Mouse (Mus musculus) urinary bladder, postnatal 14 days (tissue): ENCODE results near the gene Mrpl11.

Experiments
- DNase-seq: peaks from one replicate; pipeline ENCODE4 v3.0.0; 2021; ENCODE audit warnings: low spot score

The Mrpl11 gene

DNA sequence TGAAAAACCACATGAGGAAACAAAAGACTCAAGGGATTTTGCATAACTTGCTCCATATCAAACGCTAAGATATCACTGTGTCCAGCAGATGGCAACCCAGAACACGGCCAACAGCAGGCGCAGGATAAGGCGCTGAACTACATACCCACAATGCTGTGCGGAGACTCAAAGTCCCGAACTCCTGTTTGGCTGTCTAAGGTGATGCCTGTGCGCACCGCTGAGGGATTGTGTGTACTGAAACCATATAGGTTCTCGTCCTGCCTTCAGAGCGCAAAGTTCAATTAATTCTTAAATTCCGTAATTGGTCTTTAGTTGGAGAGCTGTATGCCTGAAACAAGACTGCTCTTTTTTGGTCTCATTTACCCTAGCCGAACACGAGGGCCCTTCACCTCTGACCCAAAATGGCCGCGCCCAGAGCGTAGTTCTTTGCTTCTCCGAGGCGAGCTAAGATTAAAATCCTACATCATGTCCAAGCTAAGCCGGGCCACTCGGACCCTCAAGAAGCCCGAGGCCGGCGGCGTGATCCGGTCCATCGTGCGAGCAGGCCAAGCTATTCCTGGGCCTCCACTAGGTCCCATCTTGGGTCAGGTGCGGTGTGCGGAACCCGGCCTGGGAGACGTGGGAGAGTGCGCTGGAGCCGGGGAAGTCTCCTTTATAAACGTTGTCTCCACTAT is at the start of gene Mrpl11:
TSS of gene Mrpl11 (plus strand) at position 220 of the 674 bp plus-strand sequence.
- DNase-seq = peak; percentile 90

DNA sequence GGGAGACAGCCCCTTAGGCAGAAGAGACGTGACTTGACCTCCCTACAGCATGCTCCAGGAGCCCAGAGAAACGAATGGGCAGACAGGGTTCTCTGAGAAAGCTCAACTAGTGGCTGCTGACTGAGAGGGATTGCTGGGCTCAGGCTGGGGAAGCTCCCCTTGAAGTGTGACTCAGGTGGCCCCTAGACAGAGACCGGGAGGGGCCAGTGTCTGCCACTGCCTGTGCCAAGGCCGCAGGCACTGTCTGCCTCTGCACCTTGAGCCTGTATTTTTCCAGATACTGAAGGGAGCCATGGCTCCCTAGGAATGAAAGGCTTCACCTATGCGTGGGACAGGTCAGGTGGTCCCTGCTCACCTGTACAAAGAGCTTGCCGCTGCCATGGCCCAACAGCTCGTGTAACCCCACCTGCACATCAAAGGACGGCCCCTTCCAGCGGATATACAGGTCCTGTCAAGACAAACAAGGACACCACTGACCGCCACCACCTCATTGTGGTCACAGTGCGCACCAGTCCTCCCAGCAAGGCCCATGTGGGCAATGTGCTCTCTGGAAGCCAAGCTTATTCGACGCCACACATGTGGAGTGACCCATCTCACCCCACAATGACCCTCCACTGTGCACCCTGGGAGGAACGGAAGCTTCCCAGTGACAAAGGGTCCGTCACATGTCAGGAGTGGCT is 45.9 kb upstream of the Mrpl11 start:
- no peak for DNase-seq

DNA sequence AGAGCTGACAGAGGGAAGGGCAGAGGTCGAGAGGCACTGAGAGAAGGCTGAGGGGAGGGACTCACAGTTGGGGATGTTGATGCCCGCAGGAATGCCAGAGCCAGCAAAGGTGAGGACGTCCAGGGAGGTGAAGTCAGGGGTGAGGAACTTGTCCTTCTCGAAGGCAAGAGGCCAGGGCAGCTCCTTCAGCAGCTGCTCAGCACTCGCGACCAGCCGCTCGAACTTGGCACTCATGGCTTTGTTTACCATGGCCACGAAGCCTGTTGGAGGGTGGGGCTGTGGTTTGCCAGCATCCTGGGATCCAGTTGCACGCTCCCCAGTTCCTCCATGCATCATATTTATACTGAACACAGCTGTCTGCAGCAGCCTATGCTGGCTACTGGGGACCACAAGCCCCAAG is 45.1 kb upstream of the Mrpl11 start:
- DNase-seq = no peak

DNA sequence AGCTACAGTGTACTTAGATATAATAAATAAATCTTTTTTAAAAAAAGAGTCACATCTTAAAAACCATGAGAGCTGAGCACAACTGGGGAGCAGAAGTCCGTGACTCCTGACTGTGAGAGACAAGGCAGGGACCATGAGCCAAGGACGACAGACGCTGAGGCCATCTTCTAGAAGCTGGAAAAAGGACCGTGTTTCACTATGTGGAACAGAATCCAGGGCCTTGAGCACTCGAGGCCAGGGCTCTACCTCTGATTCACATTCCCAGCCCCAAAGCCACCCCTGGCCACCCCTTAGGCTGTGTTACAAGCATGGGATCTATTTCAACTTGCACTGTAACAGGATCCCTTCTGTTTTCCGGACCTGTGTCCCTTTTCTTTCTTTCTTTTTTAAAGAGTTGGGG is 42.3 kb upstream of the Mrpl11 start:
- DNase-seq = no peak

DNA sequence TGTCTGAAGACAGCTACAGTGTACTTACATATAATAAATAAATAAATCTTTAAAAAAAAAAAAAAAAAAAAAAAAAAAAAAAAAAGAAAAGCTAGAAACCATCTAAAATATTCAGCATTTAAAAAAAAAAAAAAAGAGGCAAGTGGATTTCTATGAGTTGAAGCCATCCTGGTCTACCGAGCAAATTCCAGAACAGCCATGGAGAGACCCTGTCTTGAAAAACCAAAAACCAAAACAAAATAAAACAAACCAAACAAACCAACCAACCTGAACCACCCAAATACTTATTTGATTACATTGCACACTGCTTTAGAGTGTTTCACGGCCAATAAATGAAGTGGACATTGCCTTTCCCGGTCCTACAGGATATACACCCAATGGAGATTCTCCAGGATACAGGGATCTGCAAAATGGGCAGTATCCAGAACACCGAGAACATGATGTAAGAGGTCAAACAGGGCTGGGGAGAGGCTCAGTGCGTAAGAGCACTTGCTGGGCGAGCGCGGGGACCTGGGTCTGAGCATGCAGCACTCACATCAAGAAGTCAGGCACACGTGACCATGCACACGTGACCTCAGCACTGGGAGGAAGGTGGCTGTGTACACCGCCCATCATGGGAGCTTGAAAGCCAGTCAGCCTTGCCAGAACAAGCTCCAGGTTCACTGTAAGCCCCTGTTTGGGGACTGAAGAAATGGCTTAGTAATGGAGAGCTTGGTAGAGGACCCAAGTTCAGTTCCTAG is 36.7 kb upstream of the Mrpl11 start:
- no peak for DNase-seq

DNA sequence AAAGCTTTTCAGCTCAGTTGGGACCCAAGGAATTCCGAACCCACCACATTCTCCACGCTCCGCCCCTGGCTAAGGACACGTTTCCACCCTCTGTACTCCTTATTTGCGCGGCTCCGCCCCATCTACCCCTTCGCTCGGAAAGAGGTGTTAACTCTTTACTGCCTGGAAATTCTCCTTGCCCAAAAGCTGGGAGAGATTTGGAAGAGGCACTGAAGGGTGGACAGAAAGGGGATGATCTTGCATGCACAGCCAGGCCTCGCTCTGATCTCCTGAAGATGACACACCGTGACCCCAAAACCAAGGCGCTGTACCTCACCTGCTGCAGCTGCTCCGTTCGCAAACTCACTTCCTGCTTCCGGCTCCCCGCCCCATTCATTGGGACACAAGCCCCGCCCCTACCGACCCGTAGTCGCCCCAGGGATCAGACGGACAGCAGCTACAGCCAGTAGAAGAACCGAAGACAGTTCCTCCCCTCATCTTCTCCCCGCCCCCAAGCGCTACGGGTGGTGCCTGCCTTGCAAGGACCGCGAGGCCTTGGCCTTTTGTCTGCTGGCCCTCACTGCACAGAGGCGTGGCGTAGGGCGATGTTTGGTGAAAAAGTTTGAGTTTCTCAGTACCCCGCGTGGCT is 33.9 kb upstream of the Mrpl11 start, which contains the start of gene Dpp3:
TSS of gene Dpp3 (minus strand) at position 384 of the 628 bp plus-strand sequence.
- DNase-seq = peak; percentile 100

DNA sequence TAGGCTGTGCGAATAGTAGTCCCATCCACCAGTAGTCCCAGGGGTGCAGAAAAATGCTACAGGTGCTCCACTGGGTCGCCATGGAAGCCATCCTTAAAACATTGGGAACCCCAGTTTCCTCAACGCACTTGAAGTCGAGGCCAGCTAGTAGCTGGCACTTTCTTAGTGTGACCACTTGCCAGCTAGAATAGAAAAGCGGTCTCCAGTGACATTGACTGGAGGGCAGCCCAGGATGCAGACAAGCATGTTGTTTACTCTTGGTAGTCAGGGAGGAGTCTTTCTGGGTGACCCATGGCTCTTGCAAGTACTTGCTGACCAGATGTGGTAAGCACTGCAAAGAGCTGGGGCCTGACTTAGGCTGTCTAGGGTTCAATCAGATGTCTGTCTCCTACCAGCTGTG is 33.2 kb upstream of the Mrpl11 start:
- no peak for DNase-seq

DNA sequence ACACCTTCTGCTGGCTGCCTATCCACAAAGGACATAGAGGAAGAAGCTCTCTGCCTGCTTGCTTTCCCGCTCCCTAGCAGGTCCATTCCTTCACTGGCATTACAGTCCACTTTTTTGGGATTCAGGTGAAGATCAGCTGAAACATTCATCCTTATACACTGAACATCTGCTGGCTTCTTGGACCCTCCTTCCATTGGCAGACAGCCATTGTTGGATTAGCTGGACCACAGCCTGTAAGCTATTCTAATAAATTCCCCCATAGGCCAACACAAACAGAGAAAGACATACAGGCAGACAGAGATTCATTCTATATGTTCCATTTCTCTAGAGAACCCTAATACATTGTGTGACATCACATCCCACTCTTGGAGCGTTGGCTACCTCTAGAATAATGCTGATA is 25.1 kb upstream of the Mrpl11 start:
- no peak for DNase-seq

DNA sequence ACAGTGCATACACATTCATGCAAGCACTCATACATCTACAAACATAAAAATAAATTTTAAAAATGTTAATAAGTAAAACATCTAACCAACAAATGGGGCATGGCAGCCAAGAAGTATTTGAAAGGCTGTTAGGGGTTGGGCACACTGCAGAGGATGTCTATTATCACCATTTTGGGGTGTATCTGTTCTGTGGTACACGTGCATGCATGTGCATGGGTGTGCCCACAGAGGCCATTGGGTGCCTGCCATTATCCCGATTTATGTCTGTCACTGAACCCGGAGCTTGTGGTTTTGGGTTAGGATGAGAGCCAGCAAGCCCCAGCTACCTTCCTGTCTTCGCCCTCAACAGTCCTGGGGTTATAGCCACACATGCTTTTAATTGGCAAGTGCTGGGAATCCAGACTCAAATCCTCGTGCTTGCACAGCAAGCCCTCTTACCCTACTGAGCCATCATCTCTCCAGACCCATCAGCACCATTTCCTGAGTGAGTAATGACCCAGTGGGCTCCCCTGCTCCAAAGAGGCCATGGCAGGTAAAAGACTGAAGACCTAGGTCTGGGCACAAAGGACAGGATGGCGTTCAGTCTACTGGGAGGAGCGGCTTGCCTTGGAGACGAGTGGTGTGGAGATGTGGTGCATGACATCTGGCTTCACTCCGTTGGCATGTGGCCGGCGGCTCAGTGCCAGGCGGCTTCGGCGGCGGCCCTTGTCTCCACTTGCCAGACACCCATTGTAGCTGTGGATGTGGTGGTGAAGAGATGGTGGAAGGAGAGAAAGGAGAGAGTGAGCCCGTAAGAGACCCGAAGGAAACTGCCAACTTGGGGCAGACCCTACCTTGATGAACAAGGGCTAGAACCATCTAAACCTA is 24.3 kb upstream of the Mrpl11 start:
- no peak for DNase-seq

DNA sequence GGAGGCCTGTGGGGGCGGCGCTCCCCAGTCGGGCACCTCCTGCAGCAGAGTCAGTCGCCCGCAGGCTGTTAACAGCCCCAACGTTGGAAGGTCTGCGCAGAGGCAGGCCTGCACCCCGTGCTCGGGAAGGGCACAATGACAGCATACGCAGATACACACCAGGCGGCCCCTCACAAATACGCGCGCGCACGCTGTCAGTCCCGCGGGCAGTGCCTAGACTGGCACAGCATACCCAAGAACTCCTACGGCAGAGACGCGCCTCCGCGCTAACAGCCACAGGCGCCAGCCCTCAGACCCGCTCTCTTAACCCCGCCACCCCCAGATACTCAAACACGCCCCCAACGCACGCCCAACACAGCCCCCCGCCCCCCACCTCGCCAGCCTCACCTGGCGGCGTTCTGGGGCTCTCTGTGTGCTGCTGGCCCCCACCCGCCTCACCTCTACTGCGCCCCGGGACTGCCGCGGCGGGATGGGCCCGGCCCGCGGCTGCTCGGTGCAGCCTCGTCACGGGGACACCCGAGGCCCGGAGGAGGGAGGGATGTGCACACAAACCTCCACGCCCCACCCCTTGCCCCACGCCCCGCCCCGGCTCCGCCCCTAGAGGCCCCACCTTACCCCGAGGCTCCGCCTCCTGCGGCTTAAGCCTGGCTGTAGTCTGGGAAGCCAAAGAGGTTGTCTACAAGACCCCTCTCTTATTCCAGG is 19.2 kb upstream of the Mrpl11 start, which contains the start of gene Peli3:
TSS of gene Peli3 (minus strand) at position 577 of the 702 bp plus-strand sequence.
- peak; percentile 88 for DNase-seq

DNA sequence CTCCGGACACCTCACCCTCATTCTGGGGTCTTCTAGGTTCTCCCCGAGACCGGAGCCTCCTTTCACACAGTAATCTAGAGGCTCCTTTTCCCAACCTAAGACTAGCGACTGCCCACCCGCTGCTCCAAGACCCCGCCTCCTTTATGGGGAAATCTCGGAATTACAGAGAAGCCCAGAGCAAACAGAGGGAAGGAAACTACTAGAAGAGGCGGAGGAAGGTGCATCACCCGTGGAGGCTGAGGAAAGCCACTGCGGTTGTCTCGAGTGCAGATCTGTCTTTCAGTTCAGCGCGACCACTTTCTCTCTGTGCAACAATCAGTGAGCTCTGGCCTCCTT is 18.7 kb upstream of the Mrpl11 start:
- DNase-seq = no peak

DNA sequence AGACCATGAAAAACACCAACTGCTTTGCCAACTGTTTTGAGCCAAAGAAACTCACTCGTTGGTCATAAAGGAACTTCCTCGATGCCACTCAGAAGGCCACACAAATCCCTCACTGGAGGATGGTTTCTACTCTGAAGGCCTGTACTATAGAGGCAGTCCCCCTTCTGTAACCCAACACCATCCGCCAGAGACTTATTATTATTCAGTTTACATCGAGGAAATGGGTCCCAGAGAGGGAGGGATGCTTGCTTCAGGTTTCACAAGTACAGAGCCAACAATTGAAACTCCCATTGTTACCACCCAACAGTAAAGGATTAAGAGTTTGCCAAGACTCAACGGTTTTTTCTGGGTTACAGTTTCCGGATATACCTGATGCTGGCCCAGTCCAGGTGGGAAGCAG is 16.4 kb upstream of the Mrpl11 start:
- no peak for DNase-seq

DNA sequence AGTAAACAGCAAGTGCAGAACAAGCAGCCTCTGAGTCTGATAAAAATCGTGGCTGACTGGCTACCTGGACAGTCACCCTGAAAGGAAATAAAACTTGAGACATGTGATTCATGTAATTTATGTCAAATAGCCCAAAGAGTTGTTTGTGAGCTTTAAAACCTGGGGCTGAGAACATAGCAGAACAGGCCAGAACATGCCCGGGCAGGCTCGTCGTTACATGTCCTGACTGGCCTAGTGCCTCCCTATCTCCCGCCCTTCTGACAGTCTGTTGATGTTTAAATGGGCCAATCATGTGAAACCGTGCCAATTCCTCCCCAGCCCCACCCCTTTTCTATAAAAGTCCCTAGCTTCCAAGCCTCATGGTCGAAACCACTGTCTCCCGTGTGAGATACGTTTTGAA is 13.3 kb upstream of the Mrpl11 start:
- peak; percentile 89 for DNase-seq

DNA sequence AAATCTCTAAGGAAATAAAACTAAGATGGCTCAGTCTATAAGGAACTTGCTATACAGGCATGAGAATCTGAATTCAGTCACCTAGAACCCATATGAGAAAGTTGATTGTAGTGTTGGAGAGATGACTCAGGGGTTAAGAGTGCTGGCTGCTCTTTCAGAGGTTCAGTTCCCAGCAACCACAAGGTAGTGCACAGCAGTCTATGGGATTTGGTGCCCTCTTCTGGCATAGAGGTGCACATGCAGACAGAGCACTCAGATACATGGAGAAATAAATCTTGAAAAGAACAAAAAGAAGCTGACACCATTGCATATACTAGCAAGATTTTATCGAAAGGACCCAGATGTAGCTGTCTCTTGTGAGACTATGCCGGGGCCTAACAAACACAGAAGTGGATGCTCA is 6.3 kb downstream of the Mrpl11 start:
- DNase-seq = no peak

DNA sequence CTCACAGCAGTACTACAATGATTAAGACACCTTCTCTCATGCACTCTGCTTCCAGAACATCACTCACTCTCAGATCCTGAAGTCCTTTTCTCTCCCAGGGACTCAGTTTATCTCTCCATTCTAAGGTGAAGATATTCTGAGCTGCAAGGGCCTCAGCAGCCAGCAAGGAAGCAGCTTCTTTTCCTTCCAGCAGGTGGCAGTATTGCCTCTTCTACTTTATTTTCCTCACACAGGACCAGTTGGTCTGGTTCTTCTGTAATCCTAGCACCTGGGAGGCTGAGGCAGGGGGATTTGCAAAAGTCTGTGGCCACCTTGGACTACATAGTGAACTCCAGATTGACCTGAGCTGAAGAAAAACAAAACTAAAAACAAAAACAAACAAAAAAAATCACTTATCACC is 19.8 kb downstream of the Mrpl11 start:
- peak; percentile 17 for DNase-seq

DNA sequence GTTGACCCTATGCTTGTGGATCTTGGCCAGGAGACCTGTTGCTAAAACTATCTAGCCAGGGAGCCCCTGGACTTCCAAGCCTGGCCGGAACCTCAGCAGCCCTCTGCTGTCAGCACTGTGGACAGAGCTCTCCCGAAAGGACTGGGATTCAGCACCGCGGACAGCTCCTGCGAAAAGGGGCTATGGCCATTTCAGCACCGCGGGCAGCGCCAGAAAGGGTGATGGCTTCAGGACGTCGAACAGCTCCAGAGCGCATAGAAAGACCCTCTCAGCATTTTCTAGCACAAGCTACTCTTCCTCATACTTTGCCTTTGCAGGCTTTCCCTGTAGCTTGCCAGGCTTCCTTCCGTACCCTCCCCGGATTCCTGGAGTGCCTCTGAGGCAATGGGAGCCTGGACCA is 27.1 kb downstream of the Mrpl11 start:
- peak; percentile 93 for DNase-seq

DNA sequence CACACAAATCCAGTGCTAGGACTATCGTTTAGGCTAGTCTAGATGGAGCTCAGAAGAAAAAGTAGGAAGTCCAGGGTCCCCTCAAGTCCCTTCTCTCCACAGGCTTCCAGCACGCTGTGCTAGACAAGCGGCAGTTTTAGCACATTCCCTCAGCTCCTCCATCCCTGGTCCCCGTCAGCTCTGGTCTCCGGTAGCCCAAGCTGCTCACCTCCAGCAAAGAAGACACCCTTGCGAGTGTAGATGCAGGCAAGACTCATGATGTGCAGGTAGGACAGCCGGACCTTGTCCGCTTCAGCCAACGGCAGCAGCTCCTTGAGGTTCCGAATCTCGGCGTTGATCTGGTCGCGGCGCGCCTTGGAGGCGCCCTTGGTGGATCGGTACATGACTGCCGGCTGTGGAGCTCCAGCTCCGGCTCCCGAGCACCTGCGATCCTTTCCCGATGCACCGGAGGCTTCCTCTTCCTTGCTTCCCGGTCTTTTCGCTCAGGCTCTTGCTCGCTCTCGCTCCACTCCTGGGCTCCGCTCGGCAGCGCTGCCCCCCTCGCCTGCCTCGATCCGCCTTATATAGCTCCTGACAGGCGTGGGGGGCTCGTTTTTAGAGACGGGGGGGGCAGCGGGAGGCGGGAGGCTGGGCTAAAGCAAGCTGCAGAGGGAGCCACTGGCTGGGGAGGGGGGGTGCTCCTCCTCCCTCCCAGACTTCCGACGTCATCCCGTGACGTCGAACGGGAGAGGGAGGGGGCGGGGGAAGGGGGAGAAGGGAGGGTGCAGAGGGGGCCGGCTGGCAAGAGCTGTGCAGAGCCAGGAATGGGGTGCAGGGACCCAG is 27.7 kb downstream of the Mrpl11 start:
- no peak for DNase-seq

DNA sequence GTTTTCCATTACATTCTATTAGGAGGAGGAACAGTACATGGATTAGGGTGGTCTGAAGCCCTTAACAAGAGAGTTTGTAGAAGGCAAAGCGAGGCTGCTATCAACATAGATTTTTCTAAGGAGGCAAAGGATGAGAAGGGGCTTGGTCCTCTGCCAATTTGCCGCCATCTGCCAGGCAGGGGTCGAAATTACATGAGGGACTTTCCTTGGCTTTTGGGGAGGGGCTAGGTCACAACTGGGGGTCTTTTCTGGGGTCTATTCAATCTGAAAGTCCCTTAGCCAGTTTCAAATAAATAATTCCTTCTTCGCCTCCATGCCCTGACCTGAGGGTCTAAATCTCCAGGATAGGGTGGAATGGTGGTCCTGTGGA is 28.3 kb downstream of the Mrpl11 start, which contains the start of gene Npas4:
TSS of gene Npas4 (minus strand) at position 61 of the 370 bp plus-strand sequence.
- no peak for DNase-seq

DNA sequence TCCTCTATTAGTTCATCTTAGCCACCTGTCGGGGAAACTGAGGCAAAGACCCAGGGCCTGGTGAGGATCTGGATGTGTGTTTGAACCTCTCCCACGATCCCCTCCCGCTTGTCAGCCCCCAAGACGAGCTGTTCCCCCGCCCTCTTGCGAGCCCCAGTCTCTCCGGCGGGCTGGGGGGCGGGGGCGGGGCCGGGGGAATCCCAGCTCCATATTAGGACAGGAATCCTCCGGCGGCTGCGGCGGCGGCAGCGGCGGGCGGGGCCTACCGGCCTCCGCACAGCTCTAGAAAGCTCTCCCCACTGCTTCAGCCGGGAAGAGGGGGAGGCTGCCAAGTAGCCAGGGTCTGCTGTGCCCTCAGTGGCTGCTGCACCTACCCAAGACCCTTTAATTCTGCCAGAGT is 28.8 kb downstream of the Mrpl11 start:
- no peak for DNase-seq

DNA sequence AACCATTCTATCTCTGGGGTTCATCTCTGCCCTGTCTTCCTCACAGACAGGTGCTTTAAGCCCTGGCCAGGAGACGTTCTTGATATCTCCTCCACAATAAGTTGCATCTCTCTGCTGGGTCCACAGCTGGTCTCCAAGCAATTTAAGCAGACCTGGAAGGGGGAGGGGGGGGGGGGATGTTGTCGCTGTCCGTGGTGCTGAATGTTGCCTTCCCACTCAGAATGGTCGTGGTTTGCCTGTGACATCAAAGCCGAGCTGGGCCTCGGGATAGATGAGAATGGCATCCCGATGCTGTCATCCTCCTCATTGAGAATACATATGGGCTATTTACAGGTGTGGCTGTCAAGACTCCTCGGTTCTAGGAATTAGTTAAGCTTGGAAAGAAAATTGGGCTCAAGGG is 30.4 kb downstream of the Mrpl11 start:
- no peak for DNase-seq
